Mouse (Mus musculus) naive thymus-derived CD4-positive, alpha-beta T cell, adult 2 months (primary cell): ENCODE results near the gene Cc2d1a.
A peak's percentile ranks its signal among the peaks of the same experiment; 100 is the strongest.

Experiments used
- DNase-seq: peaks from one replicate; pipeline ENCODE4 v3.0.0-alpha.2; 2011; ENCODE audit warnings: low read depth

The Cc2d1a gene

DNA sequence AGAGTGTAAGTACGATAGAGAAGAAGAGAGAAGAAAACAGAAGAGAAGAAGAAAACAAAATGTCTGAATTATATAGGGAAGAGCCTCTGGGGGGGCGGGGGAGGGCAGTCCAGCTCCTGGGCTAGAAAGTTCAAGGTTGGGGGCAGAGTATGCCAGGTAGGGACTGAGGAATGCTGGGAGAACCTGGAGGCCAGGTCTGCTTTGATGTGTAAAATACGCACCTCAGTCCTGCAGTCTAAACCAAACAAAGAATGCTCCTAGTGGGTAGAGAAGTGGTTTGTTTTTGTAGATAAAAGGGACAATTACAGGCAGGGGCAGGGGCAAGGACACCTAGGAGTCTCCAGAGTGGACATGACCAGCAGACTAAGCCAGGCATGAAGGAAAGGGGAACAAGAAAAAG is 29.7 kb upstream of the Cc2d1a start:
- DNase-seq, result no peak

DNA sequence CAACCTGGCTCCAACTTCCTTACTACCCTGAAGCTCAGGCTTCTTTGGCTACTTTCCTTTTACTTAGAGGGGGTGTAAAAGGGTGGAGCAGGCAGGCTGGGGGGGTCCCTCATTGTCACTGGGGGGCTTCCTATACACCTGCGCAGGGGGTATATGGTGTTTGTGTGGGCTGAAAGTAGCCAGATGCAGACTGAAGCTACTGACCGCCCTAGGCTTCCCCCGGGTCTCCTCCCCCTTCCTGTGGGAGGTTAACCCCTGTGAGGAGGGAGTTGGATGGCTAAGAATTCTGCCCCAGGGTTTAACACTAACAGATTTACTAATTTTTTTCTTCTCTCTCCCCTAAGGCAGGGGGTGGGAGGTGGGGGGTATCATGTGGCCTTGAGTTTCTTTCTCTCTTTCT is 28.8 kb upstream of the Cc2d1a start:
- peak; percentile 22 for DNase-seq

DNA sequence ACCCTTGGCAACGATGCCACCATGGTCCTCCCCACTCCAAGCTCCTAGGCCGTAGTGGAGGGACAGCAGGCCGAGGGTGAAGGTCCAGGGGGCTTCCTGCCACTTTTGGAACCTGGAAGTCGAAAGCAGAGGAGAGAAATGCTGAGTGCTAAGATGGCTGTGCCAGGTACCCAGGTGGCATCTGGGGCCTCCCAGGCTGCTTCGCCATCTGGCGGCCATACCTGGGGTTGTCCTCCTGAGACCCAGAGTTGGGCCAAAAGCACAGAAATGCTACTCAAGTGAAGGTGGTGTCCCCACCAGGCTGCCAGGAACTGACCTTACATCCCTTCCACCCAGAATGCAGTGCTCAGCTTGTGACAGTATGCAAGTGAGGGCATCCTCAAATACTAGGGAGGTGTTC is 26.1 kb upstream of the Cc2d1a start:
- DNase-seq, result peak; percentile 70

DNA sequence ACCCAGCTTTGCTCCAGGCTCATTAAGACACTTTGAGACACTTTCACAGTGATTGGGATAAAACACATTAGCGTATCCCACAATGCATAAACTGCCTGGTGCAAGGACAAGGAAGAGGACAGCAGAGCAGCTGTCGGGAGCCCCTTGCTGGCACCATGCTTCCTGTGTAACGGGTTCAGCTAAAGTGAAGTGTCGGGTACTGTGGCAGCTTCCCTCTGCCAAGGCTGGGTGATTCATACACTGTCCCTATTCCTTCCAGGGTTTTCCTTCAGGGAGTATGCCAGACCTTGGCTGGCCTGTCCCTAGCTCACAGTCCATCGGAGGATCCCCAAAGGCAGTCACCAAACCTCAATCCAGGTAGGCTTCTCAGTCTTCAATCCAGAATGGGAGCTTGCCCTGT is 22.4 kb upstream of the Cc2d1a start:
- DNase-seq, result no peak

GRCm38 (mm10) chr8:84167696-84168095 is 20.0 kb upstream of the Cc2d1a start:
- DNase-seq, result no peak

DNA sequence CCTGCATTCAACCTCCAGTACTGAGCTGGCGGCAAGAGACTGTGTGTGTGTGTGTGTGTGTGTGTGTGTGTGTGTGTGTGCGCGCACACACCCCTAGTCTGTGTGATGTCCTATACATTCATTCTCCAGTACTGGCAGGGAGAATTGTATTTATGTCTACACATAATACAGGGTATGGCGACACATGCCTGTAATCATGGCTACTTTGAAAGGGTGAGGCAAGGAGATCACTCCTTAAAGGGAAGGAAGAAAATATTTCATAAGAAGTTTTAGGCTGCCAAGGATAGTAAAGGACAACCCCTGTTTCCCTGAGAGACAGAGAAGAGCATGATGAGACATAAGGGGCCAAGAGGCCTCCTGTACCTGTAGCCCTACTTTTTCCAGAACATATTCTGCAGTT is 9.9 kb upstream of the Cc2d1a start:
- no peak for DNase-seq

GRCm38 (mm10) chr8:84149181-84149580 is 1.4 kb upstream of the Cc2d1a start:
- DNase-seq, result peak; percentile 18

- no peak for DNase-seq
These were observed 755 bp upstream of the Cc2d1a start for GRCm38 (mm10) chr8:84148531-84148850.

- no peak for DNase-seq
These were observed 391 bp downstream of the Cc2d1a start for GRCm38 (mm10) chr8:84147324-84147766.

DNA sequence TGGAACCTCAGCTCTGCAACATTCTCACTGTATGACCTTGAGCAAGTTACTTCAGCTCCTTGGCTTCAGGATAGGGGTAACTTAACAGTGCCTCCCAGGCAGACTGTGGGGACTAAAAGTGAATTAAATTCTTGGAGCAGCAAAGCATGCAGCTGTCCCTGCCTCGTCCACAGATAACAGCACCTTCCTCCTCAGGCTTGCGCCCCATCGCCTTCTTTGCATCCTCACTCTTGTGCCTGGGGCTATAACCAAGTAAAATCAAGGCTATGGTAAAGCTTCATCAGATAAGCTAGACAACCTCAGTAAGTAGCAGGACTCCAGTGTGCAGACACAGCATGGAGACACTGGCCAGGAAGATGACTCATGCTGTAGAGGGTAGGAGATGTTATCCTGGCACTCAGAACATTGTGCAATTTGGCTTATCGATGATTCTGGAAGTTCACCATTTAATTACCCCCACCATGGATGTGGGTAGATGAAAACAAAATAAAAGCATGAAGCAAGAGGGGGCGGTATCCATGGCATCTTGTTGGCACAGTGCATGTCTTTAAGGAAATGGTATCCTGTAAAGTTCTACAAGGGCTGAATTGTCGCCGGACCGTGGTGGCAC is 3.0 kb downstream of the Cc2d1a start:
- no peak for DNase-seq

- DNase-seq, result no peak
These were observed 6.9 kb downstream of the Cc2d1a start for GRCm38 (mm10) chr8:84140838-84141237.

DNA sequence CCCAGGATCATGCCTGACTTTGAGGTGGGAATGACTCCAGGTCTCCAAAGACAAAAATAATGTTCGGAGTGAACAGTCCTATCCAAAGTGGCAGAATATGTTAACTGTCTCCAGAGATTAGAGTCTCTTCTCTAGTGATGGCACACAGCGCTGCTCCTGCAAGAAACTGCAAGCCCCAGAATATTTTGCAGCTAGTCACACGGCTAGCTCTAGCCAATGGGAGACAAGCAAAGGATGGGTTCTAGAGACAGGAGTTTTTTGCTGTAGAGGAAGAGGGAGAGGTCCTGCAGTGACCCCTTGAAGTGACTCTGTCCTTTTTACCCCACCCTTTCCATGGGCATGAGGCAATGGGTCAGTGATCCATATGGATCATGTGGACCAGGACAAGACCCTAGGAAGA is 9.9 kb downstream of the Cc2d1a start:
- no peak for DNase-seq

DNA sequence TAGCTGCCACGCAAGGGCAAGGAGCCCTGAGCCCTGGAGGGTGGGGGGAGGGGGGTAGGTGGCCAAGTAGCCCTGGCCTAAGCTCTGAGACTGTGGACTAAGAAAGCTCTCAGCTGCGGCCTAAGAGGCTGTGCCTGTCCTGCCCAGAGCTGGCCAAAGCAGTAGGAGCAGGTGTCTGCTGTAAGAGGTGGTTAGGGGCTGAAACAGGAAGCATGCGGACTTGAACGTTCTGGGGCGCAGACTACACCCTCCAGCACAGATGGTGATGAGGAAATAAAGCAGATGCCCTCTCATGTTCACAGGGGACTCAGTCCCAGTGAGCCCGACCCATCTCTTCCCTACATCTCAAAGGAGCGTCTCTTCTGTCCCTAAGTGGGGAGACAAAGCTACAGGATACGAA is 15.5 kb downstream of the Cc2d1a start:
- peak; percentile 51 for DNase-seq

GRCm38 (mm10) chr8:84130806-84131205 is 16.9 kb downstream of the Cc2d1a start:
- no peak for DNase-seq

GRCm38 (mm10) chr8:84128277-84128676 is 19.5 kb downstream of the Cc2d1a start:
- peak; percentile 66 for DNase-seq

DNA sequence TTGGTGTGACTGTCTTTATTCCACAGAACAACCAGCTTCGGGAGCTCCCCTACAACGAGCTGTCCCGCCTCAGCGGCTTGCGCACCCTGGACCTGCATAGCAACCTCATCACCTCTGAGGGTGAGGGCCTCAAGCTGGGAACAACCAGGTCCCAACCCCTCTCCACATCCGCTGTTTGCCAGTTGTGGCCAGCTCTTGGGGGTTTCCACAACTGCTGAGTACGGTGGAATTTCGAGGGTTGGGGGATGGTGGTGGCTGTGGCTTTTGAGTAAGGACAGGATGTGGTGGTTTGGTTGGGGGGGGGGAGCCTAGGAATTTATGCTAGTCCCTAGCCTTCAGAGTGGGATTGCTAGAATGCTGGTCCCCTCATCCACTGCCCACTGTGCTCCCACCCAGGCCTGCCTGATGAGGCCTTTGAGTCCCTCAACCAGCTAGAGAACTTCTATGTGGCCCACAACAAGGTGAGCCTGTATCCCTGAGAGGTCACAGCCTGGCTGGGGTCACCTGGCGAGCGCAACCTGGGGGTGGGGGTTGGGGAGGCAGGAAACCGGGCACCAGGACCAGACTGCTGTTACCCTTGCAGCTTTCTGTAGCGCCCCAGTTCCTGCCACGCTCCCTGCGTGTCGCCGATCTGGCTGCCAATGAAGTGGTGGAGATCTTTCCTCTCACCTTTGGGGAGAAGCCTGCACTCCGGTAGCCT is 20.4 kb downstream of the Cc2d1a start:
- peak; percentile 89 for DNase-seq

GRCm38 (mm10) chr8:84126742-84127141 is 21.0 kb downstream of the Cc2d1a start:
- DNase-seq, result no peak

DNA sequence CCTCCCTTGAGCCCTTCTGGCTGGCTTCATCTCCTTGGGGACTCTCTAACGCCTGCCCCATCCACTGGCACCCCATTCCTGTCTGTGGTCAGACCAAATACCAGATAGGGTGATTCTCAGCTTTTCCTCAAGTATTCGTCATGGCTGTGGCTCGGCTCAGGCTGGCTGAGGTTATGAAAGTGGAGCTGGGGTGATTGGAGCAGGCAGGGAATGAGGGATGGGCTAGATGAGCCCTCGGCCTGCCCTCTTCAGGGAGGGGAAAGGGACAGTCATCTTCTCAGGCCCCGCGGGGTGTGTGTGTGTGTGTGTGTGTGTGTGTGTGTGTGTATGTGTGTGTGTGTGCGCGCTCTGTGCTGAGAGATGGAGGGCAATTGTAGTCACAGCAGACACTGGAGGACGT is 22.1 kb downstream of the Cc2d1a start, which contains the start of gene Podnl1:
TSS of gene Podnl1 (plus strand) at position 334 of the 400 bp plus-strand sequence.
- no peak for DNase-seq

GRCm38 (mm10) chr8:84122151-84122550 is 25.6 kb downstream of the Cc2d1a start:
- DNase-seq, result no peak

DNA sequence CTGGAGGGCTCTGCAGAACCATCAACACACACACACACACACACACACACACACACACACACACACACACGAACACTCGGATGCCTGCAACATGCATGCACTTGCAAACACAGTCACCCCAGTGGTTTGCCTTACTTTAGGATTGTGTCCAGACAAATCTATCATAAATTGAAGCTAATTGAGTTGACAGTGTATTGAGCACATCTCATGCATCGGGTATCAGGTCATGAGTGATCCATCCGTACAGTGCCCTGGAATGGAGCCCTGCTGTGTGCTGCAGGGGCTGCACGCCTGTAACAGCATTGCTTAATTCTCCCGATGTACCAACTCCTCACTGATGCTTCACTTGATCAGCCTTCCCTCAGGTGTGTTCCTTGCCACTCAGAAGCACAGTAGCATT is 32.1 kb downstream of the Cc2d1a start:
- no peak for DNase-seq

DNA sequence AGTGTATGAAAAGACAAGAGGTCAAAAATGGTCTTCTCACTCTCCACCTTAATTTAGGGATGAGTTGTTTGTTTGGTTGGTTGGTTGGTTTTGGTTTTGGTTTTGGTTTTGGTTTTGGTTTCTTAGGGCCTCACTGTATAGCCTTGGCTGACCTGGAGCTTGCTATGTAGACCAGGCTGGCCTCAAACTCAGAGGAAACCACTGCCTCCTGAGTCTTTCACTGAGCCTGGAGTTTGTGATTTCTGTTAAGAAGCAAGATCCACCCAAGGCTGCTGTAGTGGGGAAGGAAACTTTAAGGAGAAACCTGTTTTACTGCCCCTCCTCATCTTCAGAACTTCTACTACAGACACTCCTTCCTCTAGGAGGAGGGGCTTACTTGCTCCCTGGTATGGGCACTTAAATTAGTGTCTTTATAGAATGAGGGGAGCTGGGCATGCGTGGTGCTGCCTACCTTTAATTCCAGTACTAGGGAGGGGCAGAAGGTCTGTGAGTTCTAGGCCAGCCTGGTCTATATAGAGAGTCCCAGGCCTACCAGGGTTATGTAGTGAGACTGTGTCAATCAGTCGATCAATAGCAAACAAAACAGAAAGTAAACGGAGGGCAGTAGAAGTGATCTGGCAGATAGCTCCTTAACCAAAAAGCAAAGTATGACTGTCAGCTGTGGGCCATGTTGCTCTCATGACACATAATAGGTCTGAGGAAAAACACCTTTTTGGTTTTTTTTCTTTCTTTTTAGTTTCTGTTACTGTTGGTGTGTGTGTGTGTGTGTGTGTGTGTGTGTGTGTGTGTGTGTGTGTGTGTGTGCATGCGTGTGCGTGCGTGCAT is 41.3 kb downstream of the Cc2d1a start:
- peak; percentile 58 for DNase-seq

DNA sequence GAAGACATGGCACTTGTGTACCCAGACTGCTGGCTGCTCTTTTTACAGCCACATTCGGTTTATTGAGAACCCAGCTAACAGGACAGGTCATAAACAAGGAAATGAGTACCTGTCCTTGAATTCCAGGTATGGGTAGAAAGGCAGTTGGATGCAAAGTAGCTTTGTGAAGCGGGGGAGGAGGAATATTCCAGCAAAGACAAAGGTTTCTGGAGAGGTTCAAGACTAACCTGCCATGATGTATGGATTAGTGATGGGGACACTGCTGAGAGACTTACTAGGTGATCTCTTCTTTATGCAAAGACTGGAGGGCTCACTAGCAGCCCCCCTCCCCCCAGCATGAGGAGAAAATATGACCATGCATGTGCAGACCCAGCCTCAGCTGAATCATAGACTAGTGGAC is 42.1 kb downstream of the Cc2d1a start:
- peak; percentile 44 for DNase-seq
